ENCODE assay signal across 8 mouse cellular contexts in the genomic region with DNA sequence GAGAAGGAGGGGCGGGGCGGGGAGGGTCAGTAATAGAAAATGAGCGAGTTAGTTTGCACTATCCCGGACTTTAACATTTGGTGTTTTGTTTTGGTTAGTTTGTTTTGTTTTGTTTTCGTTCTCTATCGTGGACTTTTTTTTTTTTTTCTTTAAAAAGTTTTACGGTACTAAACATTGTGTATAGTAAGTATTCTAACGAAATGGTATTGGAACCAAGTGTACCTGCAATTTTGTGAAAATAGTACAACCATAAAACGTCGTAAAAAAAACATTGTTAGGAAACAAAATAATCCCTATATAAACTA. TPM values are rescaled to one million over a fixed set of nuclear protein-coding genes. Genes with fewer than 3 reads are reported as not detected.
A peak's percentile ranks its signal among the peaks of the same experiment; 100 is the strongest.
DNase-seq lines count a peak whose midpoint lies in the region; ATAC-seq and TF ChIP-seq lines count a peak whose summit lies in the region.

Gene Bche, minus strand, starts transcription at position 6 of the 305 bp plus-strand sequence.

- peak within 1 kb of the TSS; percentile 52 for H3K4me2 ChIP-seq in lung, postnatal 0 days (replicated peaks; ENCODE audit: low read depth, low read length)
- peak within 1 kb of the TSS; percentile 60 for H3K4me2 ChIP-seq in limb, embryonic 12.5 days
- H3K4me2 ChIP-seq in stomach, embryonic 15.5 days, result peak within 1 kb of the TSS; percentile 57

- 12% methylated on average over 10 of the region's 10 CpGs for WGBS in lung, postnatal 0 days
- 20% methylated on average over 10 of the region's 10 CpGs for WGBS in heart, embryonic 10.5 days
- 15% methylated on average over 10 of the region's 10 CpGs for WGBS in limb, embryonic 12.5 days
- 8% methylated on average over 10 of the region's 10 CpGs for WGBS in stomach, embryonic 15.5 days

- no peak for ATAC-seq in lung, postnatal 0 days
- no peak for ATAC-seq in limb, embryonic 12.5 days (ENCODE audit: insufficient number of reproducible peaks, insufficient read depth, low FRiP score, low TSS enrichment, low read depth)
- ATAC-seq in stomach, embryonic 15.5 days (ENCODE audit: insufficient read depth, low FRiP score, low read depth), result no peak

- no peaks in the 10 kb centered on the region for H3K27me3 ChIP-seq in lung, postnatal 0 days (replicated peaks; ENCODE audit: insufficient read depth, low read length)
- no peaks in the 10 kb centered on the region for H3K27me3 ChIP-seq in heart, embryonic 10.5 days (ENCODE audit: insufficient read depth, poor library complexity, severe bottlenecking)
- no peaks in the 10 kb centered on the region for H3K27me3 ChIP-seq in limb, embryonic 12.5 days
- no peaks in the 10 kb centered on the region for H3K27me3 ChIP-seq in stomach, embryonic 15.5 days (replicated peaks)

- DNase-seq in lung, postnatal 0 days (ENCODE audit: low spot score), result no peak
- no peak for DNase-seq in lung, postnatal 4 days
- no peak for DNase-seq in heart, embryonic 10.5 days (ENCODE audit: low spot score)
- DNase-seq in cerebellum, adult 9-10 months, result no peak
- no peak for DNase-seq in thymus, adult 18-20 months
- no peak for DNase-seq in adipocyte (ENCODE audit: low spot score)

- 0 out of 2 replicates have a peak within 1 kb of the TSS, but pooled peaks have one; percentile 4 for H3K9ac ChIP-seq in lung, postnatal 0 days (replicated peaks; ENCODE audit: low read depth)
- peak within 1 kb of the TSS; percentile 64 for H3K9ac ChIP-seq in limb, embryonic 12.5 days (replicated peaks)
- H3K9ac ChIP-seq in stomach, embryonic 15.5 days, result peak within 1 kb of the TSS; percentile 9; the same call in 1 of the 2 replicates

- H3K36me3 ChIP-seq in lung, postnatal 0 days (ENCODE audit: insufficient read depth, low read length), result no peaks in the 10 kb centered on the region
- H3K36me3 ChIP-seq in heart, embryonic 10.5 days, result no peaks in the 10 kb centered on the region
- no peaks in the 10 kb centered on the region for H3K36me3 ChIP-seq in limb, embryonic 12.5 days
- H3K36me3 ChIP-seq in stomach, embryonic 15.5 days, result no peaks in the 10 kb centered on the region

- TF ChIP-seq CTCF in lung, postnatal 0 days (IDR thresholded peaks at IDR 0.05), result no peak

- H3K4me1 ChIP-seq in lung, postnatal 0 days (ENCODE audit: insufficient read depth, low read depth, low read length), result no peaks in the 10 kb centered on the region
- H3K4me1 ChIP-seq in heart, embryonic 10.5 days, result no peaks in the 10 kb centered on the region
- no peaks in the 10 kb centered on the region for H3K4me1 ChIP-seq in limb, embryonic 12.5 days (replicated peaks)
- no peaks in the 10 kb centered on the region for H3K4me1 ChIP-seq in stomach, embryonic 15.5 days

- peak within 1 kb of the TSS; percentile 33 for H3K4me3 ChIP-seq in lung, postnatal 0 days (ENCODE audit: low read depth, low read length)
- H3K4me3 ChIP-seq in heart, embryonic 10.5 days, result peak within 1 kb of the TSS; percentile 58
- peak within 1 kb of the TSS; percentile 43 for H3K4me3 ChIP-seq in limb, embryonic 12.5 days (replicated peaks)
- H3K4me3 ChIP-seq in stomach, embryonic 15.5 days (replicated peaks), result peak within 1 kb of the TSS; percentile 49

- no peak for TF ChIP-seq EP300 in lung, postnatal 0 days (IDR thresholded peaks at IDR 0.05)

- H3K9me3 ChIP-seq in lung, postnatal 0 days (ENCODE audit: low read length), result no peaks in the 10 kb centered on the region
- H3K9me3 ChIP-seq in heart, embryonic 10.5 days, result no peaks in the 10 kb centered on the region
- H3K9me3 ChIP-seq in limb, embryonic 12.5 days, result no peaks in the 10 kb centered on the region
- H3K9me3 ChIP-seq in stomach, embryonic 15.5 days, result no peaks in the 10 kb centered on the region

- no peak within 1 kb of the TSS for H3K27ac ChIP-seq in lung, postnatal 0 days (ENCODE audit: low read length)
- H3K27ac ChIP-seq in heart, embryonic 10.5 days, result peak within 1 kb of the TSS; percentile 83
- H3K27ac ChIP-seq in limb, embryonic 12.5 days, result no peak within 1 kb of the TSS
- H3K27ac ChIP-seq in stomach, embryonic 15.5 days, result peak within 1 kb of the TSS; percentile 61

RNA-seq across cellular contexts. Expression of gene Bche, which starts in this region (rescaled TPM):
- polyA plus RNA-seq in lung, postnatal 0 days (2015; fragmentation: Nextera tagmentation; extraction: Ambion mirVana), result 0.60 and 0.70 TPM in 2 replicates
- 11.1 and 17.6 TPM in 2 replicates for polyA plus RNA-seq in heart, embryonic 10.5 days (2016; fragmentation: Nextera tagmentation; extraction: Ambion mirVana)
- 2.5 and 3.0 TPM in 2 replicates for polyA plus RNA-seq in limb, embryonic 12.5 days (2016; fragmentation: Nextera tagmentation; extraction: Ambion mirVana)
- 12.0 TPM in 2 replicates for polyA plus RNA-seq in stomach, embryonic 15.5 days (2015; fragmentation: Nextera tagmentation; extraction: Ambion mirVana)

Comparison
In these comparisons a context has a peak if more than half of its experiments do, and no peak if none do; other contexts are left out.
1. H3K27ac ChIP-seq: peak in heart, embryonic 10.5 days (single experiment) and stomach, embryonic 15.5 days (single experiment); none in lung, postnatal 0 days (single experiment) and limb, embryonic 12.5 days (single experiment).
2. H3K9ac ChIP-seq: peak in every context shown above with its lines; median percentile 64 in limb, embryonic 12.5 days; 9 in stomach, embryonic 15.5 days; 4 in lung, postnatal 0 days.
3. Peak in every context shown above with its lines, with median percentiles within 50 percentile points of each other: H3K4me2 ChIP-seq and H3K4me3 ChIP-seq.